Mouse (Mus musculus) intestine, postnatal 0 days (tissue): Measurements from ENCODE around the gene Mrpl24. TPM values are rescaled to one million over a fixed set of nuclear protein-coding genes. Genes with fewer than 3 reads are reported as not detected.
"Not testable (repeated sequence)": the region's sequence is repeated elsewhere in the genome, so short reads cannot be mapped to it uniquely, and the experiment has no call there.

Source experiments
- ATAC-seq: fragments of 200-750 bp; cut with Nextera tagmentation; 2 replicates; pipeline ENCODE4 v1.8.0; 2017; ENCODE audit warnings: mild to moderate bottlenecking, moderate TSS enrichment, moderate library complexity
- H3K27ac ChIP-seq: fragments of 300-500 bp; sonication (generic); 2 replicates; pipeline ENCODE4 v1.5.1; 2014; ENCODE audit warnings: mild to moderate bottlenecking, low read depth, low read length, moderate library complexity
- H3K27me3 ChIP-seq: fragments of 300-500 bp; sonication (generic); replicated peaks from 2 replicates; pipeline ENCODE4 v1.6.1; 2014; ENCODE audit warnings: low read length, mixed read lengths; ENCODE audit not compliant: control insufficient read depth, insufficient read depth
- H3K36me3 ChIP-seq: fragments of 300-500 bp; sonication (generic); 2 replicates; pipeline ENCODE4 v1.6.1; 2014; ENCODE audit warnings: mild to moderate bottlenecking, moderate library complexity; ENCODE audit not compliant: control insufficient read depth, insufficient read depth
- H3K4me1 ChIP-seq: fragments of 300-500 bp; sonication (generic); replicated peaks from 2 replicates; pipeline ENCODE4 v1.6.1; 2014; ENCODE audit warnings: antibody characterized with exemption, low read length, mixed read lengths; ENCODE audit not compliant: control insufficient read depth, insufficient read depth
- H3K4me2 ChIP-seq: fragments of 300-500 bp; sonication (generic); replicated peaks from 2 replicates; pipeline ENCODE4 v1.6.1; 2014; ENCODE audit warnings: low read depth, mild to moderate bottlenecking, moderate library complexity
- H3K4me3 ChIP-seq: fragments of 300-500 bp; sonication (generic); 2 replicates; pipeline ENCODE4 v1.5.1; 2014; ENCODE audit warnings: low read depth, low read length
- H3K9ac ChIP-seq: fragments of 300-500 bp; sonication (generic); 2 replicates; pipeline ENCODE4 v1.6.1; 2014; ENCODE audit warnings: mild to moderate bottlenecking, low read depth, low read length
- H3K9me3 ChIP-seq: fragments of 300-500 bp; sonication (generic); 2 replicates; pipeline ENCODE4 v1.6.1; 2016; ENCODE audit warnings: mixed run types; ENCODE audit not compliant: control insufficient read depth
- CTCF ChIP-seq: sonication (generic); IDR thresholded peaks from 2 replicates; pipeline ENCODE4 v1.5.1; 2016; ENCODE audit warnings: low read depth, mild to moderate bottlenecking, control low read depth, antibody characterized with exemption, moderate library complexity
- WGBS: fragments of 180-500 bp; shearing (Covaris S2); extraction: QIAGEN DNeasy Blood & Tissue Kit; methylation state at CpG from one replicate; pipeline ENCODE4 v1.1.7; 2014; 5-methylcytosine and 5-hydroxymethylcytosine counted together
- polyA plus RNA-seq: library from polyadenylated mRNA; unstranded; fragments of >200 nt; fragmentation: Nextera tagmentation; extraction: Ambion mirVana; gene quantifications from 2 replicates; pipeline ENCODE4 v1.2.1, GENCODE M21; 2015

The Mrpl24 gene
- polyA plus RNA-seq, 1 experiment from 2014 or later = 74.9 TPM

GRCm38 (mm10) chr3:87901036-87901624 lies 18.2 kb upstream of the Mrpl24 start:
- no peaks in the 10 kb centered on the region for H3K36me3 ChIP-seq
- H3K4me2 ChIP-seq = no peak overlapping the region
- ATAC-seq = no peak
- WGBS = 41% methylated on average over 1 of the region's 1 CpGs
- H3K9ac ChIP-seq = no peak overlapping the region
- TF ChIP-seq CTCF = no peak
- no peak overlapping the region for H3K27ac ChIP-seq
- no peaks in the 10 kb centered on the region for H3K9me3 ChIP-seq
- no peaks in the 10 kb centered on the region for H3K27me3 ChIP-seq
- no peaks in the 10 kb centered on the region for H3K4me1 ChIP-seq
- no peak overlapping the region for H3K4me3 ChIP-seq

- H3K4me1 ChIP-seq, H3K27ac ChIP-seq, H3K36me3 ChIP-seq, H3K27me3 ChIP-seq, ATAC-seq, H3K9me3 ChIP-seq, H3K4me3 ChIP-seq, H3K9ac ChIP-seq, H3K4me2 ChIP-seq: not testable (repeated sequence)
- 89% methylated on average over 5 of the region's 6 CpGs for WGBS
These were observed 17.3 kb upstream of the Mrpl24 start for GRCm38 (mm10) chr3:87901959-87902358.

DNA sequence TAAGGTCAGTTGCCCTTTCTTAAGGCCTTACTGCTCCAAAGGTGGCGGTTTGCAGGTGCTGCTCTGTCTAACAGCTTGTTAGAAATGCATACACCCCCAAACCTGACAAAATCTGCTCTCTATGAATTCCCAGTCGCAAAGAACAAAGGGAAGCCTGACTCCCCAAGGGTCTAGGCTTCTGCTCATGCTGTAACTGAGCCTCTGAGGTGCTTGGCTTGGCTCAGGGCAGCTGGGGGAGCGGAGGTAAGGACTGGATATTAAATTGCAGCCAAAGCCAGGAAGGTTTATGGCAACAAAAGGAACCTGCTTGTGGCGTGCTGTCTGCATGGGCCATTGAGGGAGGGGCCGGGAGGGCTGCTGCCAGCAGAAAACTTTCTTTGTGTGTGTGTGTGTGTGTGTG lies 15.5 kb upstream of the Mrpl24 start:
- Histone ChIP-seq H3K4me3 (no peak overlapping the region), H3K27me3 (no peaks in the 10 kb centered on the region), H3K9ac (no peak overlapping the region), H3K4me2 (no peak overlapping the region), H3K4me1 (peaks cover 9% of the 10 kb centered on the region; the same call in 1 of the 2 replicates), H3K9me3 (no peaks in the 10 kb centered on the region), H3K27ac (no peak overlapping the region), H3K36me3 (no peaks in the 10 kb centered on the region)
- TF ChIP-seq CTCF = no peak
- no peak for ATAC-seq
- 58% methylated on average over 5 of the region's 5 CpGs for WGBS

- H3K9ac ChIP-seq = peak within 1 kb of the TSS; percentile 89
- TF ChIP-seq CTCF = peak; percentile 58
- WGBS = under 1% methylated on average over 56 of the region's 57 CpGs
- H3K27ac ChIP-seq = peak within 1 kb of the TSS; percentile 86
- peak within 1 kb of the TSS; percentile 70 for H3K4me2 ChIP-seq
- H3K4me3 ChIP-seq = peak within 1 kb of the TSS; percentile 80
- no peaks in the 10 kb centered on the region for H3K9me3 ChIP-seq
- H3K36me3 ChIP-seq = no peaks in the 10 kb centered on the region
- H3K27me3 ChIP-seq = no peaks in the 10 kb centered on the region
- H3K4me1 ChIP-seq = peaks cover 13% of the 10 kb centered on the region
- peak; percentile 88 for ATAC-seq
These were observed 13.3 kb upstream of the Mrpl24 start, which contains the start of gene Hdgf for GRCm38 (mm10) chr3:87905880-87906485. Gene Hdgf (plus strand): TSS chr3:87906321.

GRCm38 (mm10) chr3:87906601-87906980 lies 12.7 kb upstream of the Mrpl24 start:
- ATAC-seq = peak; percentile 11
- Histone ChIP-seq H3K27me3 (no peaks in the 10 kb centered on the region), H3K9ac (peak overlapping the region; percentile 89), H3K27ac (peak overlapping the region; percentile 86), H3K36me3 (no peaks in the 10 kb centered on the region), H3K4me2 (peak overlapping the region; percentile 70), H3K4me3 (peak overlapping the region; percentile 80), H3K4me1 (peaks cover 13% of the 10 kb centered on the region), H3K9me3 (no peaks in the 10 kb centered on the region)
- WGBS = under 1% methylated on average over 40 of the region's 47 CpGs
- TF ChIP-seq CTCF = no peak

DNA sequence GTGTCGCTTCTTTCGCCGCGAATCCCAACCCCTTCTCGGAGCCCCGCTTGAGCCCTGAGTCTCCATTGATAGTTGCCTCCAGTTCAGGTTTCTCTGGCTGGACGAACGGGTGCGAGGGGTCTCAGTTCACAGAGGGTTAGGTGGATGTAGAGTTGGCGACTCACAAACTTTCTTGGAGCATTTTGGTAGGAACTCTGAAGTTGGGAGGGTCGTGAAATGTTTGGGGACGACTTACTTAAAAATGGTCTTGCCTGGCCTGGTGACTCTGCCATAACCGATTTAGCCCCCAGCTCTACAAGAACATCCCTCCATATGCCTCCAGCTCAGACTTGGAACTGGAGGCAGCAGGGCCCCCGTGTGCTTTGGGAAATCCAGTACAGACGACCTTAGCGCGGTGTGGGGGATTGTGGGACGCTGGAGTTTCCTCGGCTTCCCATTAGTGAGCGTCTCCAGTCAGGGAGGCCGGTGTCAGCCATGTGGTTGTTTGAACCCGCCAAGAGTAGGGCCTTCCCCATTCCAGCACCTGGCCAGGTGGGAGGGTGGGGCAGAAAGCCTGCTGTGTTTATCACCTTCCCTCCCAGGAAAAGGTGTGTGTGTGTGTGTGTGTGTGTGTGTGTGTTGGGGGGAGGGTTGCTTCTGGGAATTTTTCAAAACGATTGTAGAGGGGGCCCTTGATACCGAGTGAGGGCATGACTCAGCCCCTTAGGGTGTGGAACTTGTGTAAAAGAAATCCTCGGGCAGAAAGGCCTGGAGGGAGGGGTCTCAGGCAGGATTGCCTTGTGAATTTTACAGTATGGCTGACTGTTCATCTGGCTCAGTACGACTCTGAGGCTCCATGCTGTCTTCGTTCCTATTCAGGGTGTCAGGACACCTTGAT lies 12.1 kb upstream of the Mrpl24 start:
- no peaks in the 10 kb centered on the region for H3K9me3 ChIP-seq
- peak overlapping the region; percentile 80 for H3K4me3 ChIP-seq
- peak; percentile 42 for ATAC-seq
- H3K4me1 ChIP-seq = peaks cover 13% of the 10 kb centered on the region
- 0% methylated on average over 27 of the region's 27 CpGs for WGBS
- H3K27me3 ChIP-seq = no peaks in the 10 kb centered on the region
- H3K36me3 ChIP-seq = no peaks in the 10 kb centered on the region
- peak overlapping the region; percentile 86 for H3K27ac ChIP-seq
- H3K9ac ChIP-seq = peak overlapping the region; percentile 89
- H3K4me2 ChIP-seq = peak overlapping the region; percentile 70
- no peak for TF ChIP-seq CTCF
